16 mouse cellular contexts compared by ENCODE assay signal in genomic region chr6:87746059-87746458, GRCm38 (mm10). TPM values are rescaled to one million over a fixed set of nuclear protein-coding genes. Genes with fewer than 3 reads are reported as not detected.
DNase-seq lines count a peak whose midpoint lies in the region; ATAC-seq and TF ChIP-seq lines count a peak whose summit lies in the region.
"Had no signal": no experiment of that assay in that cellular context is flagged by ENCODE, and none has a peak within 500 bp of the region (broad histone marks: within the 10 kb centered on the region; RNA-seq: fewer than 3 reads in every experiment).

No protein-coding gene starts in this region.

- H3K79me2 ChIP-seq in myocyte (ENCODE audit: control insufficient read depth, insufficient read depth): no peaks in the 10 kb centered on the region

- 29% methylated on average over 3 of the region's 3 CpGs for WGBS in kidney, adult 2 months
- WGBS in embryonic facial prominence, embryonic 10.5 days: 72% methylated on average over 3 of the region's 3 CpGs

- ATAC-seq in megakaryocyte, adult 5-6 weeks (ENCODE audit: poor library complexity, severe bottlenecking): no peak
- no peak for ATAC-seq in megakaryocyte progenitor cell, adult 5-6 weeks (replicated peaks; ENCODE audit: poor library complexity)
- ATAC-seq: CD4-positive, CD25-positive, alpha-beta regulatory T cell, adult 4 months; inflammation-experienced regulatory T-cells, adult 6 months had no signal

- no peaks in the 10 kb centered on the region for H3K36me3 ChIP-seq in kidney, adult 2 months (ENCODE audit: control insufficient read depth, insufficient read depth, low read length)
- H3K36me3 ChIP-seq in megakaryocyte, embryonic 14.5 days (replicated peaks; ENCODE audit: low read length): peaks cover 64% of the 10 kb centered on the region
- H3K36me3 ChIP-seq in myocyte (ENCODE audit: control insufficient read depth, insufficient read depth): no peaks in the 10 kb centered on the region
- no peaks in the 10 kb centered on the region for H3K36me3 ChIP-seq in embryonic facial prominence, embryonic 10.5 days (replicated peaks)
- H3K36me3 ChIP-seq: embryonic facial prominence, embryonic 13.5 days; forebrain, embryonic 12.5 days had no signal

- no peak for TF ChIP-seq CTCF in kidney, adult 2 months (conservative IDR thresholded peaks at IDR 0.05; ENCODE audit: insufficient read depth, insufficient read length, low read depth, low read length)

- H3K27me3 ChIP-seq in kidney, adult 2 months (replicated peaks; ENCODE audit: control insufficient read depth, insufficient read depth, low read length): no peaks in the 10 kb centered on the region
- no peaks in the 10 kb centered on the region for H3K27me3 ChIP-seq in megakaryocyte, embryonic 14.5 days (replicated peaks)
- H3K27me3 ChIP-seq in myocyte (ENCODE audit: control insufficient read depth, insufficient read depth, insufficient read length): peaks cover 6% of the 10 kb centered on the region
- no peaks in the 10 kb centered on the region; the same call in 1 of the 2 replicates for H3K27me3 ChIP-seq in embryonic facial prominence, embryonic 10.5 days (replicated peaks; ENCODE audit: low read depth, poor library complexity, severe bottlenecking)
- H3K27me3 ChIP-seq: embryonic facial prominence, embryonic 13.5 days; forebrain, embryonic 12.5 days had no signal

- H3K9me3 ChIP-seq in megakaryocyte, embryonic 14.5 days: no peaks in the 10 kb centered on the region
- no peaks in the 10 kb centered on the region for H3K9me3 ChIP-seq in embryonic facial prominence, embryonic 10.5 days
- H3K9me3 ChIP-seq: embryonic facial prominence, embryonic 13.5 days; forebrain, embryonic 12.5 days had no signal

- no peaks in the 10 kb centered on the region for H3K4me1 ChIP-seq in kidney, adult 2 months (ENCODE audit: control insufficient read depth, insufficient read depth, low read length)
- peaks cover 100% of the 10 kb centered on the region for H3K4me1 ChIP-seq in megakaryocyte, embryonic 14.5 days
- H3K4me1 ChIP-seq in embryonic facial prominence, embryonic 10.5 days: 0 out of 2 replicates have a peak, but pooled peaks cover 6% of the 10 kb centered on the region
- H3K4me1 ChIP-seq: forebrain, embryonic 12.5 days had no signal

- H3K4me3 ChIP-seq in kidney, adult 2 months (ENCODE audit: insufficient read depth, low read depth, low read length): no peak overlapping the region
- peak overlapping the region; percentile 46 for H3K4me3 ChIP-seq in megakaryocyte, embryonic 14.5 days (replicated peaks)
- H3K4me3 ChIP-seq in myocyte: no peak overlapping the region
- no peak overlapping the region for H3K4me3 ChIP-seq in embryonic facial prominence, embryonic 10.5 days
- H3K4me3 ChIP-seq: embryonic facial prominence, embryonic 13.5 days; forebrain, embryonic 12.5 days had no signal

- intact Hi-C loops in heart, postnatal 10 days (cut with DNase I): no loop called here

- peak overlapping the region; percentile 25 for H3K4me2 ChIP-seq in myocyte (ENCODE audit: low read depth)
- H3K4me2 ChIP-seq: embryonic facial prominence, embryonic 13.5 days; forebrain, embryonic 12.5 days had no signal

- TF ChIP-seq POLR2A in kidney, adult 2 months (IDR thresholded peaks at IDR 0.05; ENCODE audit: low read depth, low read length): no peak
- TF ChIP-seq POLR2A in myocyte (IDR thresholded peaks at IDR 0.05; ENCODE audit: insufficient read length, low read depth): no peak

- no peak overlapping the region for H3K27ac ChIP-seq in kidney, adult 2 months (ENCODE audit: insufficient read depth, low read depth, low read length)
- H3K27ac ChIP-seq in embryonic facial prominence, embryonic 10.5 days (replicated peaks): no peak overlapping the region
- H3K27ac ChIP-seq: embryonic facial prominence, embryonic 13.5 days; forebrain, embryonic 12.5 days had no signal

- H3ac ChIP-seq in myocyte (ENCODE audit: control insufficient read depth, insufficient read length): no peak overlapping the region

- peak; percentile 26 for DNase-seq in kidney, adult 2 months
- no peak for DNase-seq in kidney, postnatal 36 days
- DNase-seq in heart, postnatal 10 days: peak; percentile 42 to 49
- DNase-seq in embryonic facial prominence, embryonic 10.5 days (ENCODE audit: low spot score): no peak
- DNase-seq: midbrain, embryonic 14.5 days; right cerebral cortex, postnatal 25 days; thymus, adult 2 months had no signal

TF ChIP-seq in myocyte, 11 proteins besides CTCF, POLR2A, EP300 and RAD21:
- TF ChIP-seq CEBPB (IDR thresholded peaks at IDR 0.05; ENCODE audit: insufficient read depth, poor library complexity, severe bottlenecking) (no peak), POLR2AphosphoS2 (IDR thresholded peaks at IDR 0.05; ENCODE audit: insufficient read length, low read depth) (no peak), MYOG (IDR thresholded peaks at IDR 0.05; ENCODE audit: control insufficient read depth in 1 of 3, insufficient read depth in 1 of 3, insufficient read length in 2 of 3, low read depth in 2 of 3) (no peak), TCF3 (IDR thresholded peaks at IDR 0.05; ENCODE audit: insufficient read length, low read depth) (no peak), SRF (IDR thresholded peaks at IDR 0.05; ENCODE audit: control insufficient read depth, insufficient read length, low read depth) (no peak), TCF12 (IDR thresholded peaks at IDR 0.05; ENCODE audit: insufficient read depth, poor library complexity, severe bottlenecking) (no peak), MAX (IDR thresholded peaks at IDR 0.05; ENCODE audit: low read depth) (no peak), USF1 (IDR thresholded peaks at IDR 0.05; ENCODE audit: low read depth) (no peak), REST (IDR thresholded peaks at IDR 0.05; ENCODE audit: insufficient read depth, insufficient read length) (no peak), E2F4 (IDR thresholded peaks at IDR 0.05; ENCODE audit: insufficient read depth) (no peak), MYOD1 (IDR thresholded peaks at IDR 0.05; ENCODE audit: control insufficient read depth in 1 of 3, insufficient read length in 2 of 3, low read depth in 2 of 3) (no peak)
TF ChIP-seq in myocyte: peak in this region for 0.

RNA-seq across cellular contexts. Expression of gene Efcc1, which starts 15.4 kb away (rescaled TPM):
- polyA plus RNA-seq in kidney, adult 2 months (2012; rRNA removed): 2.7 and 3.0 TPM in 2 replicates
- polyA plus RNA-seq in megakaryocyte, embryonic 14.5 days (2012; ENCODE audit: insufficient read depth, low replicate concordance): 1.2 TPM in 1 of 2 replicates, not detected in the other
- 0.39 TPM in 1 of 2 replicates, not detected in the other for total RNA-seq in megakaryocyte, adult 5-6 weeks (2015)
- not detected in 2 replicates for total RNA-seq in megakaryocyte, adult 5-6 weeks (2017)
- total RNA-seq in heart, postnatal 10 days (2021): 1 to 10 TPM; 2.8 to 3.0 TPM
- polyA plus RNA-seq in myocyte (2012; fragmentation: generic; extraction: Trizol): 0.04 TPM
- total RNA-seq in megakaryocyte progenitor cell, adult 5-6 weeks (2015): 0.64 and 1.0 TPM in 2 replicates
- total RNA-seq in megakaryocyte progenitor cell, adult 5-6 weeks (2017): 2.1 TPM in 2 replicates
- 0.61 and 1.4 TPM in 2 replicates for polyA plus RNA-seq in embryonic facial prominence, embryonic 10.5 days (2016; fragmentation: Nextera tagmentation; extraction: Ambion mirVana)

RNA-seq across cellular contexts. Expression of gene Gp9, which starts 31.8 kb away (rescaled TPM):
- polyA plus RNA-seq in kidney, adult 2 months (2012; rRNA removed): 0.66 and 1.1 TPM in 2 replicates
- 2,862 and 6,438 TPM in 2 replicates for polyA plus RNA-seq in megakaryocyte, embryonic 14.5 days (2012; ENCODE audit: insufficient read depth, low replicate concordance)
- total RNA-seq in megakaryocyte, adult 5-6 weeks (2015): 0.16 and 1.2 TPM in 2 replicates
- total RNA-seq in megakaryocyte, adult 5-6 weeks (2017): 0.59 TPM in 1 of 2 replicates, not detected in the other
- total RNA-seq in heart, postnatal 10 days (2021): 1 to 10 TPM in 1 of 2 experiments, under 1 TPM in 1; 0.72 to 1.3 TPM
- polyA plus RNA-seq in myocyte (2012; fragmentation: generic; extraction: Trizol): not detected
- 1.9 and 2.2 TPM in 2 replicates for total RNA-seq in megakaryocyte progenitor cell, adult 5-6 weeks (2015)
- total RNA-seq in megakaryocyte progenitor cell, adult 5-6 weeks (2017): 0.81 and 2.3 TPM in 2 replicates
- 2.6 TPM in 2 replicates for polyA plus RNA-seq in embryonic facial prominence, embryonic 10.5 days (2016; fragmentation: Nextera tagmentation; extraction: Ambion mirVana)
- polyA plus RNA-seq: CD4-positive, CD25-positive, alpha-beta regulatory T cell, adult 4 months; liver, adult 2 months had no signal

Comparison
In these comparisons a context has a peak if more than half of its experiments do, and no peak if none do; other contexts are left out.
1. DNase-seq: peak in kidney, adult 2 months (single experiment) and heart, postnatal 10 days (2 of 2); none in kidney, postnatal 36 days (0 of 2) and embryonic facial prominence, embryonic 10.5 days (single experiment).
2. RNA of gene Gp9, which starts 31.8 kb away (polyA plus RNA-seq): 2,862 to 6,438 TPM in megakaryocyte, embryonic 14.5 days; 2.6 TPM in embryonic facial prominence, embryonic 10.5 days, 0.66 to 1.1 TPM in kidney, adult 2 months and not detected in myocyte (single experiment); every median in the first group is over 100 times any median in the second.